Mouse (Mus musculus) spleen, postnatal 36 days (tissue): ENCODE results near the gene Nfyc.
A peak's percentile ranks its signal among the peaks of the same experiment; 100 is the strongest.

Experiments
- DNase-seq, 2 experiments: peaks; one replicate each; pipeline ENCODE4 v3.0.0; 2022; ENCODE audit warnings: low spot score in 2 of 2, mixed read lengths in 1 of 2

Gene Nfyc

DNA sequence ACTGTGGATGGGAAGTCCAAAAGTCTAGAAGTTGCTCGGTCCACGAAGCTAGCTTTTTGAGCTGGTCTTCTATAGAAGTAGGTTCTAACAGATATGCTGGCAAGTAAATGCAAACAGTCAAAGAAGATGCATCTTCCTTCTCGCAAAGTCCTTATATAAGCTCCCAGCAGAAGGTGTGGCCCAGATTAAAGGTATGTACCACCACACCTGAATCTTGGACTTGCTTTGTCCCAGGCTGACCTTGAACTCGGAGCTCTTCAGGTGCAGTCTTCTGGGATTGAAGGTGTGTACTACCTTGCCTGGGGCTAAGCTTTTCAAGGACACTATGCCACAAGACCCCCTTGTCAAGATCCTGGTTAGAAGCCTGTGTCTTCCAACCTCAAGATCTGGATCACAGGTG is at the start of gene Nfyc:
TSS of gene Nfyc (minus strand) at position 101 of the 400 bp plus-strand sequence.
- DNase-seq = no peak

DNA sequence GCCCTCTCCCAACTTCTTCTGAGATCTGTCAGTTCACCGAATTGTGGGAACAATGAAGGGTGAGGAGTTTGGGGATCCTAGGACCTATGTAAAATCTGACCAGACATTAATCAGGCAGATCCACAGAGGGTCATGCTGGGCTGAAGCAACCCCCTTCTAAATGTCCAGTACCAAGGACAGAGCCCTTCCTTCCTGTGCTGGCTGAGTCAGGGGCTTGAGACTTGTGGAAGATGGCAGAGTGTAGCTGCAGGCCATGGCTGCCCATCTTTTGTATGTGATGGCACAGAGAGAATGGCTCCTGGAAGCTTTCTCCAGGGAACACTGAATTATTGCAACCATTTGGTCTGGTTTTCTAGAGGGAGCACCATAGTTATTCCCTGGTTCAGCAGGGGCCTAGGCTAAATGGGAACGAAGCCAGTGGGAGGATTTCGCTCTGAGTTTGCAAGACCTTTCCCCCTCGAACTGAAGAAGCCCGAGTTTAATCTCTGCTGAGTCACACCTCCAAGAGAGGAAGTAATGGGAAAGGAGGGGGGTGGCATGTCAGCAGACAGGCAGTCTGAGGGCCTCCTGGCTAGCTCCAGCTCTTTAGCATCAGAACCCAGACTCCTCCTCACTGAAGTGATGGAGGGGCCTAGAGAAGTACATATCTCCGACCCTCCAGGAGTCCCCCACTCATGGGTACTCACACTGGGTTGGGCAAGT is 49.5 kb upstream of the Nfyc start:
- DNase-seq = no peak

DNA sequence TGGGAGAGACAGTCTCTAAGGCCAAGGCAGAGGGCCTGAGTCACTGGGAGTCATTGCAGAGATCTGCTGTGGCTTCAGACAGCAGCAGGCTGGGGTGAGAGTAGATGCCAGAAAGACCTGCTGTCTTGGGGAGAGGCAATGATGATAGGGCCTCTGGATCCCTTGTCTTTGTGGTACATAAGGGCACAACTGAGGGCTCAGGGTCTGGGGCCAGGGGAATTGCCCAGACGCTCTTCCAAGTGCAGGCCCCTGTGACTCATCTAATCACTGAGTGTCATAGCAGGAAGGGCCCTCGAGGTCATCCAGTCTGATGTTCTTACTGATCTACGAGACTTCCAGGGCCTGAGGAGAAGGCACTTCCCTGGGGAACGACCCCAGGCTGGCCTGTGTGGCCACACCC is 48.0 kb upstream of the Nfyc start:
- no peak for DNase-seq

DNA sequence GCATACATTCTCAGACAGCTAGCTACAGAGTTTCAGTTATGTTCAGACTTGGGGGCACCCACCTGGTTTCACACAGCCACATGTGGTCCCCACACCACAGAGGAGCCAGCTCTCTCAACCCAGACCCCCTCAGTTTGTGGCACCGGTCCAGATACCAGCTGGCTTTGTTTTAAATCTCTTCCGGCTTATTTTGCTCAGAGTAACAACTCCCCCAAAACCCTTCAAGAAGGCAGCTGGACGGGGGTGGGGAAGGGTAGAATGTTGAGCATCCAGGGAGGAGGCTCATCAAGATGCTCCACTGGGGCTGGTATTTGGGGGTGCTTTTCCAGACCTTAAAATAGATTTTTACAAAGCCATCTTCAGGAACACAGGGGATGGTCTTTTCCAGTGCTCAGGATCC is 47.4 kb upstream of the Nfyc start:
- no peak for DNase-seq

DNA sequence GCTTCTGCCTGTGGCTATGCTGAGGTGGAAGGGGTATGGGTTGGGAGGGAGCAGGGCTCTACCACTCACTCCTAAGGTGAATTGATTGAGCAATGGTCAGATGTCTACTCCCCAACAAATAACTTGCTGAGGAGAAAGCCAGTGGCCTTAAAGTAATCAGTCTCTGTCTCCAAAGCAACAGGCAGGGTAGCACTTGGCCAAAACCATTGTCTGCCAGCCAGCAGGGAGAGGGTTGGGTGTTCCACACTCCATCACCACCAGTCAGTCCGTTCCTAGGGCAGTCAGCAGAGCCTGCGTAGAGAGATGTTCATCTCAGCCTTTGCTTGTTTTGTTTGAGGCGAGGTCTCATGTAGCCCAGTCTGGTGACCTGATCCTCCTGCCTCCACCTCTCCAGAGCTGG is 44.6 kb upstream of the Nfyc start:
- no peak for DNase-seq

DNA sequence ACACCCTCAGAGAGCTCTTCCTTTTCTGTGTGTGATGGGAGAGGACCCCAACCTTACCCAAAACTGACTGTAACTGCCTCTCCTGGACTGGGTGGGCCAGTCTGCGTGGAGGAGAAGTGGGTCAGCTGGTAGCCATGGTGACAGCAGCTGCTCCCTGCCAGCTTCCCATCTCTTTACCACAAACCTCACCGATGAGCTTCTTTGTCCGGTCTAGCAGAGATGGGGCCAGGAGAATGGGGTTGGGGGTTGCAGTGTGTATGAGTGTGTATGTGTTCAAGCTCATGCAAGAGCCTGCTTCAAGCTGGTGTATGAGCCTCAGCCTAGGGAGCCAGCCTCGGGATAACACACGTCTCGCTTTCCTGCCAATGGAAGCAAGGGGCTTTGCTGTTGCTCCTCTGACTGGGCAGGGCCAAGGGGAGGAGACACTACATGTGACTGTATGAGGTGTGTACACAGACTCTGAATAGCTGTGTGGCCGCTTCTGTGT is 38.9 kb upstream of the Nfyc start:
- no peak for DNase-seq

DNA sequence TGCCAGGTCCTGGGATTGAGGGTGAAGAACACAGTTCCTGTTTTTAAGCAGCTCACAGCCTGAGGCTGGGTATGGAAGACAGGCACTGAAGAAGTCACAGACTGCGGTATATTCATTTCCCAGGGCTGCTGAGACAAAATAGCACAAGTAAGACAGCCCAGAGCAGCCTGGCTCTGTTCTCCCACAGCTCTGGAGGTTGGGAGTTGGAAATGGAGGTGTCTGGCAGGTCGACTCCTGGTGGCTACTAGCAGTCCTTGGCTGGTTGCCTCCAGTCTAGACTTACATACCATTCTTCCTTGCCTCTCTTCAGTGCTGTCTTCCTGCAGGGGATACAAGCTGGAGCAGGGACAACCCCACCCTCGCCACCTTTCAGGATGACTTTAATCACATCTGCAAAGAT is 37.6 kb upstream of the Nfyc start:
- DNase-seq = no peak

DNA sequence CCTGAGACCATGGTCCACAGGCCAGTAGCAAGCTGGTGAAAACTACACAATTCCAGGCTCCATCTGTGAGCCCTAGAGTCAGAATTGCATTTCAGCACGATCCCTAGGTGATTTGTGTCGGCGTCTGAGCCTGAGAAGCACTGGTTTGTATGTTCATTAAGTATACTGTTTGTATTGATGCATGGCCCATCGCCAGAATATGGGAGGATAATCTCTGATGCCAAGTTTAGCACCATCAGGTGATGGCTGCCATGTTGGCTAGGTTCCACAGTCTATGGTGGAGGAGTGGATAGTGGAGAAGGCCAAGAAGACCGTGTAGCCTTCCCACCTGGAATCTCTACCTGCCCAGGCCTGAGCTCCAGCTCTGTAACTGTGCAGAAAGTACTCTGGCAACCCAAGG is 36.9 kb upstream of the Nfyc start:
- DNase-seq = no peak

DNA sequence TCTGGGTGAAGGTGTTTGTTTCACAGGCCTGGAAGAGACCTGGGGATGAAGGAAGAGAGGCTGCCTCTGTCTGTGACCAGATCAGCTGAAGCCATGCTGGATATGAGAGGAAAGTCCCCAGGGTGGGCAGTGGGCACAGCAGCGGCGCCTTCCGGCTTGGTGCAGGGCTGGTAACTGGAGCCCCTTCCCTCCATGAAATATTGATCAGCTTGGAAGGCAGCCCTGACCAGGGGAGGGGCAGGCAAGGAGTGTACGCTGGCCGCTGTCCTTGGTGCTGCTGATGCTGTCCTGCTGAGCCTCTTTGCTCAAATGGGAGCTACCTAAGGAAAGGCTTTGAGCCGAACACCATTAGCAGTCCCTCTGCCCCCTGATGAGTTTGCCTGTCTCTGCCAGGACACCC is 34.8 kb upstream of the Nfyc start:
- DNase-seq = no peak

DNA sequence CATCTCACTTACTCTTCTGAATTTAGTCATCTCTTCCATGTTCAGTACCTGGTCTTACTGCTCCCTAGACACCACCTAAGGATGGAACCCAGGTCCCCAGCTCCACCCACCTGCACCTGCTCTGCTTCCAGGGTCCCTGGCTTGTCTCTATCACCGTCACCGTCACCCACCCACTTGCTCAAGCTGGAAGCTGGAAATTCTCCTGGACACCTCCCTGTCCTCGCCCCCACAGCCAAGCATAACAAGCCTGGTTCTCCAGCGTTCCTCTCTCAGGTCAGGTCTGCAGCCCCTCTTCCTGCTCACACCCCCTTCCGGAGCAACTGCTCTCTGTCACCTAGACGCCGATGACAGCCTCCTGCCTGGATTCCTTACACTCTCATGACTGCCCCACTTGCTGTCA is 28.5 kb upstream of the Nfyc start:
- no peak for DNase-seq

DNA sequence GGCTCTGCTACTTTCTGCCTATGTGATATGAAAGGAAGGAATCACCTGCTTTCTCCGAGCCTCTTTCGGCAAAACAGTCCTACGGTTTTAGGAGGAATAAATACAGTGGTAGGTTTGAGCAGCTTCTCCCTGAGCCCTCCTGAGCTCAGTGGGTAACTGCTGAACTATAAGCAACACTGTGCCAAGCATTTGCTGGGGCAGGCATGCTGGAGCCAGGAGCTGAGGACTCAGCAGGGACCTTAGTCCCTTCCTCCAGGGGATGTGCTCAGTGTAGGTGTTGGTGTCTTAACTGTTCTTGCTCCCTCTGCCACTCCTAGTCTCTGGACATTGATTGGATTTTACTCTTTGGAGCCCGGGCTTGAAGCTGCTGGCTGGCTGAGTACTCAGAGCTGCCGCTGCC is 25.0 kb upstream of the Nfyc start:
- no peak for DNase-seq

DNA sequence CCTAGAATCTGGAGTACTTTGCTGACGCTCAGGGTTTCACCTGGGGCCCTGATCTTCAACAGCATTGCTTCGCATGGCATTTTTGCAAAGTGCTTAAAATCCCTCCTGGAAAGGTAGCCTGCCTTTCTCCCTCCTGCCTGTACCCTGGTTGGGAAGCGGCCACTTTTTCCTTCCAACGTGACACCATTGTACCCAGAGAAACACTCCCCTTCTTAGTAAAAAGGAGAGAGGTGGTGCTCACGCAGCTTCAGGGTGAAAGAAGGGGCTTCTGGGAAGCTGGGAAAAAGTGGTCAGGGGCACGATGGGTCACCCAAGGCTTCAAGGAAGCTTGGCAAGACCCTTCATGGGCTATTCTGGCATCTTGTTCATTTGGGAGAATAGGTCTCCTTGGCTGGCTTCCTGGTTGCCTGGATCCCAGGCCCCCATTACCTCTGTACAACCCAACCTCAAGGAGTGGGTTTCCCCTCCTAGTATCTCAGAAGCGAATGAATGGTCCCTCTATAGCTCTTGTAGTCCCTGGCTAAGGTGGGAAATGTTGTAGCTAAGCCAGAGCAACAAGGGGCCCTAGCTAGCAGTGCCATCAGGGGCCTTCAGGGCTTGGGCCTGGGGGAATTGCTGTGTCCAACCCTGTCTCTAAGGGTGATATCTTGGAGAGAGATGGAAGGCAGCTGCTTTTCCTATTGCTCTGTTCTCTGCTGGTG is 24.1 kb upstream of the Nfyc start:
- DNase-seq = no peak

DNA sequence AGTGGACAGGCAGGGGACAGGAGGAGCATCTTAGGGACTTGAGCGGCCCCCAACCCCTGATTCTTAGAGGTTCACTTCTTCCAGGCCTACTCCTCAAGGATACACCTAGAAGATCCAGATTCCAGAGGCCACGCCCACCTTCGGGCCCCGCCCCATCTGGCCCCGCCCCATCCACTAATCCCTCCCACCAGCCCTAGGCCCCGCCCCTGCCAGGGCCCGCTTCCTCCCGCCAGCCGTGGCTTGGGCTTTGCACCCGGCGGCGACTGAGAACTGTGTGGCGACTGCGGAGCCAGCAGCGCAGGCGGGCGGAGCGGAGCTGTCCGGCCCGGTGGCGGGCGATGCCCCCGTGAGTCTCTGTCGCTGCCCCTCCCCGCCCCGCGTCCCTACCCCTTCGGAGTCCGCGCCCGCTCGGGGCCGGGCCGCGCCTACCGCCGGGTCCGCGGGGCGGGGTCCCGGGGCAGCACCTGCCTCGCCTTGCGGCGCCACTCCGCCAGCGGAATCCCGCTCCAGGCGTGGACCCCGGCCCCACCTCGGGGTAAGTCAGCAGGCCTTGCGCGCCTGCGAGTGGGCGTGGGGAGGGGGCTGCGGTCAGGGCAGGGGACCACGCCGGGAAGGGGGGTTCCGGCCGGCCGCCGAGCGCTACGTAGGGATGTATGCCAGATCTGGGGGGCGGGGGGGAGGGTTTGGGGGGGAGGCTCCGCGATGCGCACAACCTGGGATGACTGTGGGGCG is 23.4 kb upstream of the Nfyc start, which contains the start of gene Rims3:
TSS of gene Rims3 (plus strand) at position 229 of the 732 bp plus-strand sequence.
- DNase-seq = peak; percentile 9 to 30

DNA sequence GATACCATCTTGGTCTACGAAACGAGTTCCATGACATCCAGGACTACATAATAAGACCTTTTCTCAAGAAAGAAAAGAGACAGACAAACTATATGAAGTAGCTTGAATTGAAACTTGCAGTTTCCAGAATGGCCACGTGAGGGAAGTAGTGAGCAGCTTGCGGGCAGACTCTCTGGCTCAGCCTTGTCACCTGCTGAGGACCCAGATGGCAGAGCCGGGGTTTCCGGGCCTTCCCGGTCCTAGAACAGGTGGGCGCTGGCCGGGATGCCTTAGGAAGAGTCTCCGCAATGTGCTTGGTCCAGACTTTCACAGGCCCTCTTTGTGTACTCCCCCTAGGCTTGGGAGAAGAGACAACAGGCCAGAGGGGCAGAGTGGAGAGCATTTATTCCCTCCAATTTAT is 19.6 kb upstream of the Nfyc start:
- DNase-seq = peak; percentile 32 to 37

DNA sequence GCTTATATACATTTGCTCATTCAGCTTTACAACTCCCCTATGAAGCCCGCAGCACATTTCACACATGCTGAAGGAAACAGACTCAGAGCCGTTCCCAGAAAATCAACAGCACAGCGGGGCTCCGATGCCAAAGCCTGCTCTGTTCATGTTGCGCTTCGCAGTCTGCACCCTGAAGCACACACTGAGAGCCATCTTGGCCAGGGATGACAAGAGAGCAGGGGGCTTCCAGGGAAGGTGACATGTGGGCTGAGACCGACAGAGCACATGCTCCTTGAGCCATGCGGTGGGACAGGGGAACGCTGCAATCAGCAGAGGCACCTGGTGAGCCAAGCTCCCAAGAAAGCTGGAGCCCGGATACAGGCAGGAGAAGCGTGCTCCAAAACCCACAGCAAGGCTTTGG is 18.1 kb upstream of the Nfyc start:
- no peak for DNase-seq

DNA sequence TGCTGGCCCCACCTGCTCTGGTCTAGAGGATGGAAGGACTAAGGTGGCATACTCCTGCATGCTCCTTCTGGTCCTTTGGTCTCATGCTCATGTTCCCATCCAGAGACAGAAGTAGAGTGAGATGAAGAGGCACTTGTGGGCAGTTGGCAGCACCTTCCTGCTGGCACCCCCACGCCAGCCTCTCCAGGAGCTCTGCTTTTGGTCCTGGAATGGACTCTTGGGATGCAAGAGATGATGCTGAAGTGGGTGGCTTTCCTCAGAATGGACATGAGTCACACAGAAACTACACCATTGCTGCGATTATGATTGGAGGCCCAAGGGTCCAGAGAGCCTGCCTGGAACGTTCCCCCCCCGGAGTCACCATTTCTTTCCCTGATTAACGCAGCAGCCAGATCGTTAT is 17.5 kb upstream of the Nfyc start:
- DNase-seq = no peak

DNA sequence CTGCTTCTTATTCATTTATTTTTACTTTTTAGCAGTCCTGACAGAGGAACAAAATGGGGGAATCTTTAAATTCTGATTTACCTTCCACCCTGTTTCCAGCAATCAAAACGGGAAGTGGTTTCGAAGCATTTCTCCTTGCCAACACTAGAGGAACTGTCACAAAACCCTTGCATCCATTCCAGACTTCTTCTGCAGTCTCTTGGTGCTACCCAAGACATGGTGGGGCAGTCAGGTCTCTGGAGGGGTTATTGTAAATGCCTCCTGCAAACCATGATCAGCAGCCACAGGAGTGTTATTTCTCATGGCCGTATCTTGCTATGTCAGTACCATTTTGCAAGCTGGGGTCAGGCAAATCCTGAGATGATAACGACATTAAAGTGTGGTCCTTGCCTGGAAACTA is 13.7 kb upstream of the Nfyc start:
- no peak for DNase-seq

DNA sequence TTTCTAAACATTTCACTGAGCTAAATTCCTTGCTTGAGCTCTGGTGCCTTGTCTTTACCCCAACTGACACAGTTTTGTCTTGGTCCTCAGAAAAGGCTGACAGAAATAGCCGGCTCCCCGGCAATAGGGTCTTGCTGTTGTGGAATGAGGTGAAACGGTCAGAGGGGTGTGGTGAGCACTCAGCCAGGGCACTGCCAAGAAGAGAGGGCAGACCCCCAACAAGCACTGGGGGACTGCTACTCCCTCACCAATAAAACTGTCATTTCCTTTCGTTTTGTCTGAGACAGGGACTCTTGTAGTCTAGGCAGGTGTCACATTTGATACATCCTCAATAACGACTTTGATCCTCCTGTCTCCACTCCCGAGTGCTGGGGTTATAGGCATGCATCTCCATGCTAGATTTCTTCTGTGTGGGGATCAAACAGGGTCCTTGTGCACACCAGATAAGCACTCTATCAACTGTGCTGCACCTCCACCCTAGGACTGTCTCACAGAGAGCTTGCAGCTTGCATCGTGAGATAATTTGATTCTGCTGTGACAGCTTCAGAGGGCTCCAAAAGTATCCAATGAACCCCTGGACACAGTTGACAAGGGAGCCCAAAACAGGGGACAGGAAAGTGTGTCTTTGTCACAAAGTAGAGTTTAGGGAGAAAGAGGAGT is 13.2 kb upstream of the Nfyc start:
- DNase-seq = peak; percentile 4 to 18

DNA sequence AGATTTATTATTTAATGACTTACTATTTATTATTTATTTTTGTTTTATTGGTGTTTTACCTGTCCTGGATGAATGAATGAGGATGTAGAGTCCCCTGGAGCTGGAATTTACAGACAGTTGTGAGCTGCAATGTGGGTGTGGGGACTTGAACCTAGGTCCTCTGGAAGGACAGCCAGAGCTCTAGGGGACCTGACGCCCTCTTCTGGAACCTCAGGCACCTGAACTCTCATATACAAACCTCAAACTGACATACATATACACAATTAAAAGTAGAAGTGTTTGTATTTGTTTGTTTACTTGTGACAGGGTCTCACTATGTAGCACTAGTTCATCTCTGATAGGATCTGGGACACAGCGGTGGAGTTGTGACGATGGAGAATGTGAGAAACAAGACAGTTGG is 10.0 kb upstream of the Nfyc start:
- DNase-seq = no peak

DNA sequence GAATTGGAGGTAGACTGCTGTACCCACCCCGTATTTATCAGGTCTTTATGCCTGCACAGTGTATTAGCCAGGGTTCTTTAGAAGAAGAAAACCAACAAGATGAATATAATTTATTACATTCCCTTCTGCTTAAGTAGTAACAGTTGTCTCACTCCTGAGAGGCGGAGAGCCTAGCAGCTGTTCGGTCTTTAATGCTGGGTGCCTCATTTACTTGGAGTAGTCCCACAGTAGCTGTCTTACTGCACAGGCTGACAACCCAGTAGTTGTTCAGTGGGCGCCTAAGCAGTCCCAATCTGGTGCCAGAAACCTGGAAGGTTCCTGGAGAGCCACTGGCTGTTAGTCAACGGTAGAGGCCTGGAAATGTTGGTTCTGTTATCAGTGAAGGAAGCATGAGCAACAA is 605 bp downstream of the Nfyc start:
- no peak for DNase-seq

DNA sequence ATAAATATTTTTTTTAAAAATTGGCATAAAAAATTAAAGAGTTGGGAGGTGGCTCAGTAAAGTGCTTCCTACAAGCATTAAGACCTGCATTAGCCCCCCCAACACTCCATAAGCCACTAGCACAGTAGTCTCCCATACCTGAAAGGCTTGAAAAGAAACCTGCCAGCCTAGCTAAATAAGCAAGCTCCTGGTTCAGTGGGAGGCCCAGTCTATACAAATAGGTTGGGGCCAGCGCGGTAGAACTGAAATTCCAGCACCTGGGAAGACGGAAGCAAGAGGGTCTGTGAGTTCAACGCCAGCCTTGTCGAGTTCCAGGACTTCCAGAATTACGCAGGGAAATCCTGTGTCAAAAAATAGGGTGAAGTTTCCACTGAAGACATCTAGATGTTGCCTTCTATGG is 5.0 kb downstream of the Nfyc start:
- no peak for DNase-seq
